Mouse (Mus musculus): Measurements from ENCODE around the gene Spg20.

Spg20 gene

DNA sequence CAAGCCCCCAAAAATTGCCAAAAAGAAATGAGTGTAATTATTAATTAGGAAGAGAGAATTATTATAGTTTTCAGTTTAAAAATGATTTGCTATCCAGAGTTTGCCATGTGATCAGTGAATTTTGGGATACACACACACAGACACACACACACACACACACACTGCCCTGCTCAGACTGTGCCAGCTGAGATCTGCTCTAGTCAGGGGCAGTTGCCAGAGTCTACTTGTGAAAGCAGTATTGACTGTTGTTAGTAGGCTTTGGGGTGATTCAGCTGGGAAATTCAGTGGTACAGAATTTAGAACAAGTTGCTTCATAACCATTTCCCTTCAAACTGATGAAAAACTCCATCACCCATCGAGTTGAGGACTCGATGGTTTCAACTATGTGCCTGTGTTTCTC lies 35.2 kb downstream of the Spg20 start:
- no peak for DNase-seq (ENCODE audit: low read depth, low spot score)

DNA sequence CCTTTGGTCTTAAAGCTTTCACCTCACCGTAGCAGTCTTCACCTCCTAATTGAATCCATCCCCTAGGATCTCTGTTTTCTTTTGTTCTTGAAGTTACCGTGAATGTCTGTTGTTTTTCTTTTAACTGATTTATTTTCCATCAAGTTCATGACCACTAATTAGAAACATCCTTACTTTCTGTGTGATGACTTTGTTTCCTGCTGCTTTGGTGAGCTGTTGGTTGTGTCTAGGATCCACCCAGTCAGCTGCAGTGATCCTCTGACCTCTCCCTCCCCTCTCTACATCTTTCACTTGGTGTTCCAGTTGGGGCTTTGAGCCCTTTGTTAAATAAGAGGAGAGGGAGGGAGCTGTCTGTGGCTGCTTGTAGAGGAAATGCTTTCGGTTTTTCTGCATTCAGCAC lies 36.2 kb downstream of the Spg20 start:
- no peak for DNase-seq (ENCODE audit: low read depth, low spot score)

DNA sequence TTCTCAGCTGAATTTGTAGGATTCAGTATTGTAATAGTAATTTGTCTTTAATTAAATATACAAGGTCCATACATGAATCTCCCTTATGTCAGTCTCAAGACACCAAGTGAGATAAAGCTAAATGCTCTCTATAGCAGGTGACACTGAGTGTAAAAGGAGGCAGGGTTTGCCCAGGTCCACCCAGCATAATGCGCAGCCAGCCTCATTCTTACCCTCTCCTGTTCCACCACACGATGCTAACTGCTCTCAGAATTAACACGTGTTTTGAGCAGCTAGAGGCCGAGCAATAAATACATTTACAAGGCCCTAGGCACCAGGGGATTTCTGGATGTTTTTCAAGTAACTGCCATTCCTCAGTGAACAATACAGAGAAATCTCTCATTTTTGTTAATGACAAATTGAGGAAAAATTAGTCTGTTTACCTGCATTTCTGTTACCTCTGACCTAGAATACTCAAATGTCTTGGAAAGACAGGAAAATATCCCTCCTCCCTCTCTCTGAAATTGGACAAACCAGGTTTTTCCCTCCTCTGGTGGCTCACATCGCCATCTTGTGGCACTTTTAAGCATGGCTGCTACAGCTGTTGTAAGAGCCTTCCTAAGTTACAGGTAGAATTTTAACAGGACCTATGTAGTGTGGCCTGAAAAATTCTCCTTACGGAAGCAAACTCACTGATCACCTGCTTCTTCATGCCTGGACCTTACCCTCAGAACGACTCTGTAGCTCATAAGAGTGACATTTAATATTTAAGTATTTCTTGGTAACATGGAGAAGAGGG lies 39.9 kb downstream of the Spg20 start:
- DNase-seq (ENCODE audit: low read depth, low spot score): peak; percentile 55

DNA sequence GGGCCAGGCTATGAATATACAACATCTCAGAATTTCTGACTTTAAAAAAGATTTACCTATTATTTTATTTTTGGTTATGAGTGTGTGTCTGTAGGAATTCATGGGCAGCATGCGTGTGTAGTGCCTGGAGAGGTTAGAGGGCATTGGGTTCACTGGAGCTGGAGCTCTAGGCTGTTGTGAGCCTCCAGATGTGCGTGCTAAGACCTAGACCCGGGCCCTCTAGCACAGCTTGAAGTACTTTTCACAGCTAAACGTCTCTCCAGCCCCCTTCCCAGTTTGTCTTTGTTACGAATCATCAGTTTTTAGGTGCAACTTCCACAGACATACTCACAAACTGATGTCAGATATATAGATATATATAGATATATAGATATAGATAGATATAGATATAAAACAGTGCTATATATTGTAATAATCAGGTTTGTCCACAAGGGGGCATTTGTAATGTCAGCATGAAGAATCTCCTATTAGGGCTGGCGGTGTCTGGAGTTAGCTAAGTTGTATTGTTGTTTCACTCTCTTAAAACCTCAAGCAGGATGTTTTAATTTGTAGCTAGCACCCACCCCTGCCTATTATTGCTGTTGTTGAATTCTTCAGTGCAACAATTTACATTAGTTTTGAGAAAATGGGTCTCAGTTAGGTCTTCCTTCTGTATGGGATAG lies 40.9 kb downstream of the Spg20 start:
- no peak for DNase-seq (ENCODE audit: low read depth, low spot score)

DNA sequence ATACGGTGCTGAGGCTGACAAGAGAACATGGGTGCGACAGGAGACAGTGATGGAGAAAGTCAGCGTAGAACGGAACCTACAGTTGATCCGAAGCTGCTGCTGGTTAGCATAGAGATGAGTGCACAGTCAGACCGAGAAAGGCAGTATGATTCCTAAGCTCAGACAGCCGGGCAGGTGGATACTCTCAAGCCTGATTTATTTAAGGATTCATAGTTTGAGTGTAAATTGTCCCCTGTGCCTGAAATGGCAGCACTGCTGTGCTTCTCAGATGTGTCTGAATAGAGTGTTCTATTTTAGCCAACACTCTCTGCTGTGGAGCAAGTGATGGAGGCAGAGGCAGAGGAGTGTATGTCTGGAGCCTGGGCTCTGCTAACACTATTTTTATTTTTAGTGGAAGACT lies 42.3 kb downstream of the Spg20 start:
- no peak for DNase-seq (ENCODE audit: low read depth, low spot score)

DNA sequence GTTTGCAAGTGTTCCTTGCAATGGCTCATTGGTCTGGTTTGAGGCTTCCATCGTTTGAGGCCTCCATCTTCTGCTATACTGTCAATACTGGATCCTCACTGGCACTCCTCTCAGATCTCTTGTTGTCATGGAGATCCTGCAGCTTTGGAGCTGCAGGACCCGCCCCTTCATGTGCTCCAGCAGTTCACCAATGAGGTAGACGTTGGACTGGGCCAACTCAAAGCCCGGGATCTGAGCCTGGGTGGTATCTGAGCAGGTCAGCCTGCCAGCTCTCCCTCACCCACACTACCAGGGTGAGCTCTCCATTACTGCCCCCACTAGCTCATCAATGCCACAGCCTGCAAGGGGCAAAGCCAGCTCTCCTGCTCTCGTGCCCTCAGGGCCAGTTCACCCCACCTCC lies 45.5 kb downstream of the Spg20 start:
- no peak for DNase-seq (ENCODE audit: low read depth, low spot score)

DNA sequence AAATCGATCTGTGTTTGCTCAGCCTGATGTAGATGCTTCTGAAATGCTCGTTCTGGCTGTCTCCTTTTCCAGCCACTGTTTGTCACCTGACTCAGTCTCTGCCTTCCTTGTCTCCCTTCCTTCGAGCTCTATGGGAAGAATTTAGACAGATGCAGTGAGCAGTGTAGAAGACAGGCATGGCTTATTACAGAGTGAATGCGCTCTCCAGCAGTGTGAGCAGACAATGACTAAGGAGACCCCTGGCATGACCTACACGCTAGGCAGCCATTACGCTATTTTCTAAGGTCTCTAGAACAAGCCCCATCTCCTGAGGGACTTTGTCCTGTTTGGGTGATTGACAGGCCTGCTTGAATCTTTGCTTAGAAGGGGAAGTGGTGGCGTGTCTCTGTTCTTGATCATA lies 49.2 kb downstream of the Spg20 start:
- DNase-seq (ENCODE audit: low read depth, low spot score): no peak

DNA sequence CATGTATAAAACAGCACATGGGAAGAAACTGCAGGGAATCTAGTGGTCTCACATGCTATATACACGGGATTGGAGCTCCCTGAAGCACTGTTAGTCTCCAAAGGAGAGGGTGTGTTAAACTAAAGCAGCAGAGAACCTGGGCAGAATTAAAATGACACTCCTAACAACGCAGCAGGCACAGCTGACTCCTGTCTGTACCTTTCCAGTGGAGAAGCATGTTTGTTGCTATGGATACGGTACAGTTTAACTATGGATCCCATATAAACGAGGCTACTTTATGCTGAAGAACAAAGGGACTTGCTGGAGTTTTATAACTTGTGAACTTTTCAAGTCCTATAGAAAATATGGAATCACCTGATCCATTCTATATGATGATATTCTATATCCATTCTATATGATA lies 51.6 kb downstream of the Spg20 start:
- no peak for DNase-seq (ENCODE audit: low read depth, low spot score)

DNA sequence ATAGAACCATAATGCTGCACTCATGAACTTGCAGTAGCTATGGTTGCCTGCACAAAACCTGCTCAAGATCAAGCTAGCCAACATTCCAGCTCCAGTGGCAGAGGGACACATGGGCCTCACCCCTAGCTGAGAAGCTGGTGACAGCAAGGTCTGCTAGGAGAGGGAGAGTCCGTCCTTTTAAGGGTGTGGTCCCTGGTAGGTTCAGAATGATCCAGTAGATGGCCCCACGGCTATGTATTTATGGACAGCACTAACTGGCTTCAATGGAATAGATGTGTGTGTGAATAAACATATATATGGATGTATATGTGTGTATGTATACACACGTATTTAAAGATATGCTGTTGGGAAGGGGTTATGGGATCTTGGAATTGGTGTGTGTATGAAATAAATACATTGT lies 60.6 kb downstream of the Spg20 start:
- DNase-seq (ENCODE audit: low read depth, low spot score): no peak

DNA sequence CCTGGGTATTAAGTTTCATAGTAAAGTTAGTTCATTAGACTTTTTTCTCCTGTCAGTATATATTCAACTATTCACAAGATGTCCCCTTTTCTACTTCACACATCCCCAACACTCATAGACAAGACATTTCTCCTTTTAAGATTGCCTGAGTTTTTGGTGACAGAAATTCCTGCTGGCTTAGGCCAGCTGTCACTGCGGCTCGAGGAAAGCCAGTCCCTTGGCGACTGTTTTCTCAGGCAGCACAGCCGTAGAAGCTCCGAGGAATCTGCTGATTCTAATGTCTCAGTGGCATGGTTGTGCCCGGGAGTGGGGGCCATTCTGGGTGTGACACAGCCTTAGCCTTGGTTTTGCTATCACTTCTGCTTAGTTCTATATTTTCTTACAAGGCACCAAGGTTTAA lies 65.4 kb downstream of the Spg20 start:
- DNase-seq (ENCODE audit: low read depth, low spot score): no peak

DNA sequence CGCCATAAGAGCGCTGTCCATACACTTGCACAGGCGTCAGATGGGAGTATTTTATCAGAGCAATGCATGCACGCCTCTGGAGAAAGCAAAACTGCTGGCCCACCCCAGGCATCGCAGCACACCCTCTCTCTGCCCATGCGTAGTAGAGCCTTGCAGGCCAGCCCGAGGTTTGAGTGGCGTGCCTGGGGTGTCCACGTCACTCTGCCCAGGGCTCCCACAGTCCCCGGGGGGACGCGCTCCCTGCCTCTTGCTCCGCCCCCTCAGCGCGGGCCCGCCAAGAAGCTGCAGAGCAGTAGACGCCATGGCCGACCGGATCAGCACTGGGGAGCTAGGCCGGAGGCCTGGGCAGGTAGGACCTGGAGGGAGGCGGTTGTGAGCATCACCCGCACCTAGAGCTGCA lies 69.9 kb downstream of the Spg20 start, which contains the start of gene Sohlh2:
Gene Sohlh2, plus strand, starts transcription at position 263 of the 400 bp plus-strand sequence.
- DNase-seq (ENCODE audit: low read depth, low spot score): no peak

All from brain, embryonic 18.5 days (tissue).